In genomic region chr7:143473347-143474101, GRCm38 (mm10) we compare ENCODE assay signal across 9 mouse cellular contexts. TPM values are rescaled to one million over a fixed set of nuclear protein-coding genes. Genes with fewer than 3 reads are reported as not detected.
DNase-seq lines count a peak whose midpoint lies in the region; ATAC-seq and TF ChIP-seq lines count a peak whose summit lies in the region.
"Had no signal": no experiment of that assay in that cellular context is flagged by ENCODE, and none has a peak within 500 bp of the region (broad histone marks: within the 10 kb centered on the region; RNA-seq: fewer than 3 reads in every experiment).

TSS of gene Slc22a18 (plus strand) at chr7:143473736.

- peak; percentile 88 for DNase-seq in MEL-GATA-1-ER (ENCODE audit: extremely low read depth, low read depth)
- DNase-seq in kidney, postnatal 36 days: peak; percentile 75 to 82
- peak; percentile 58 to 59 for DNase-seq in lung, postnatal 4 days
- DNase-seq in forebrain, postnatal 0 days: no peak
- no peak for DNase-seq in forebrain, embryonic 14.5 days (ENCODE audit: low spot score)
- DNase-seq in gastrocnemius, postnatal 10 days: no peak
- DNase-seq in gastrocnemius, postnatal 14 days: no peak

- H3K4me2 ChIP-seq in heart, embryonic 11.5 days: peak within 1 kb of the TSS; percentile 29; the same call in 1 of the 2 replicates
- H3K4me2 ChIP-seq in forebrain, postnatal 0 days (ENCODE audit: low read depth): no peak within 1 kb of the TSS
- H3K4me2 ChIP-seq in forebrain, embryonic 14.5 days (ENCODE audit: low read length): no peak within 1 kb of the TSS
- H3K4me2 ChIP-seq: hindbrain, embryonic 14.5 days had no signal

- no peak within 1 kb of the TSS for H3K27ac ChIP-seq in heart, embryonic 11.5 days (ENCODE audit: low read depth, low read length)
- H3K27ac ChIP-seq in forebrain, postnatal 0 days (ENCODE audit: low read depth, low read length): no peak within 1 kb of the TSS
- H3K27ac ChIP-seq in forebrain, embryonic 14.5 days (ENCODE audit: low read depth, low read length): no peak within 1 kb of the TSS
- H3K27ac ChIP-seq: hindbrain, embryonic 14.5 days had no signal

- H3K9ac ChIP-seq in heart, embryonic 11.5 days (ENCODE audit: low read depth, low read length): no peak within 1 kb of the TSS
- H3K9ac ChIP-seq in forebrain, postnatal 0 days: no peak within 1 kb of the TSS
- H3K9ac ChIP-seq in forebrain, embryonic 14.5 days (ENCODE audit: low read length): no peak within 1 kb of the TSS
- H3K9ac ChIP-seq: hindbrain, embryonic 14.5 days had no signal

- TF ChIP-seq CTCF in forebrain, postnatal 0 days (IDR thresholded peaks at IDR 0.05; ENCODE audit: low read depth): no peak

- intact Hi-C loops in gastrocnemius, postnatal 14 days (cut with DNase I; ENCODE audit: low total_unique reads): loop anchor here (10.0 kb wide), 1 partner anchor 469 kb away; the partner anchor contains the start of gene Tspan32

- no peak within 1 kb of the TSS for H3K4me3 ChIP-seq in heart, embryonic 11.5 days (ENCODE audit: low read depth, low read length)
- H3K4me3 ChIP-seq in forebrain, postnatal 0 days (ENCODE audit: low read depth, low read length): no peak within 1 kb of the TSS
- H3K4me3 ChIP-seq in forebrain, embryonic 14.5 days (ENCODE audit: low read depth, low read length): no peak within 1 kb of the TSS

- peaks cover 5% of the 10 kb centered on the region; the same call in 1 of the 2 replicates for H3K4me1 ChIP-seq in heart, embryonic 11.5 days (ENCODE audit: control insufficient read depth, insufficient read depth, low read length)
- H3K4me1 ChIP-seq in forebrain, postnatal 0 days (ENCODE audit: insufficient read depth): no peaks in the 10 kb centered on the region
- H3K4me1 ChIP-seq in forebrain, embryonic 14.5 days (ENCODE audit: control insufficient read depth, insufficient read depth, low read length): no peaks in the 10 kb centered on the region

- 39% methylated on average over 4 of the region's 4 CpGs for WGBS in heart, embryonic 11.5 days (ENCODE audit: insufficient replicate concordance)
- 37% methylated on average over 4 of the region's 4 CpGs for WGBS in forebrain, postnatal 0 days
- 45% methylated on average over 4 of the region's 4 CpGs for WGBS in forebrain, embryonic 14.5 days

- H3K9me3 ChIP-seq in heart, embryonic 11.5 days (replicated peaks; ENCODE audit: control insufficient read depth, low read length): no peaks in the 10 kb centered on the region
- no peaks in the 10 kb centered on the region for H3K9me3 ChIP-seq in forebrain, postnatal 0 days (ENCODE audit: low read length)
- H3K9me3 ChIP-seq in forebrain, embryonic 14.5 days (replicated peaks; ENCODE audit: control insufficient read depth, low read length): no peaks in the 10 kb centered on the region

- no peak for ATAC-seq in heart, embryonic 11.5 days (replicated peaks; ENCODE audit: insufficient number of reproducible peaks, low FRiP score, low TSS enrichment)
- ATAC-seq in forebrain, postnatal 0 days: no peak
- no peak for ATAC-seq in forebrain, embryonic 14.5 days

- H3K27me3 ChIP-seq in heart, embryonic 11.5 days (ENCODE audit: control insufficient read depth, insufficient read depth, low read length): 0 out of 2 replicates have a peak, but pooled peaks cover 3% of the 10 kb centered on the region
- H3K27me3 ChIP-seq in forebrain, postnatal 0 days (ENCODE audit: insufficient read depth, low read length): no peaks in the 10 kb centered on the region
- H3K27me3 ChIP-seq in forebrain, embryonic 14.5 days (replicated peaks; ENCODE audit: control insufficient read depth, insufficient read depth, low read length): 0 out of 2 replicates have a peak, but pooled peaks cover 4% of the 10 kb centered on the region

- no peaks in the 10 kb centered on the region for H3K36me3 ChIP-seq in heart, embryonic 11.5 days (ENCODE audit: control insufficient read depth, insufficient read depth, low read length)
- no peaks in the 10 kb centered on the region for H3K36me3 ChIP-seq in forebrain, postnatal 0 days (ENCODE audit: insufficient read depth)
- no peaks in the 10 kb centered on the region for H3K36me3 ChIP-seq in forebrain, embryonic 14.5 days (ENCODE audit: control insufficient read depth, insufficient read depth, low read length)

RNA-seq across cellular contexts. Expression of gene Slc22a18, which starts in this region (rescaled TPM):
- 0.52 and 0.87 TPM in 2 replicates for polyA plus RNA-seq in heart, embryonic 11.5 days (2014; fragmentation: Nextera tagmentation; extraction: Ambion mirVana)
- 0.92 and 1.7 TPM in 2 replicates for total RNA-seq in forebrain, postnatal 0 days (2014; rRNA removed)
- polyA plus RNA-seq in forebrain, postnatal 0 days (2015; fragmentation: Nextera tagmentation; extraction: Ambion mirVana): 0.71 and 1.0 TPM in 2 replicates
- 0.52 and 0.66 TPM in 2 replicates for polyA plus RNA-seq in forebrain, embryonic 14.5 days (2014; fragmentation: Nextera tagmentation; extraction: Ambion mirVana)
- total RNA-seq in gastrocnemius, postnatal 10 days (2021): under 1 TPM; 0.35 to 0.54 TPM
- total RNA-seq in gastrocnemius, postnatal 14 days (2021): under 1 TPM; 0.31 to 0.35 TPM

Comparison
In these comparisons a context has a peak if more than half of its experiments do, and no peak if none do; other contexts are left out.
1. DNase-seq: peak in MEL-GATA-1-ER (single experiment), kidney, postnatal 36 days (2 of 2) and lung, postnatal 4 days (2 of 2); none in forebrain, postnatal 0 days (single experiment), forebrain, embryonic 14.5 days (single experiment), gastrocnemius, postnatal 10 days (single experiment) and gastrocnemius, postnatal 14 days (single experiment).